Mouse (Mus musculus) right cerebral cortex, postnatal 14 days (tissue): Measurements from ENCODE around the gene Trappc6b.
A peak's percentile ranks its signal among the peaks of the same experiment; 100 is the strongest.

Source experiments
- DNase-seq: peaks from one replicate; pipeline ENCODE4 v3.0.0; 2022

Gene Trappc6b

GRCm38 (mm10) chr12:59053976-59054375 lies 7.3 kb downstream of the Trappc6b start:
- DNase-seq = no peak

GRCm38 (mm10) chr12:59053166-59053565 lies 8.1 kb downstream of the Trappc6b start:
- no peak for DNase-seq

GRCm38 (mm10) chr12:59052470-59052869 lies 8.8 kb downstream of the Trappc6b start:
- DNase-seq = no peak

- no peak for DNase-seq
Observed at GRCm38 (mm10) chr12:59040851-59041250, 20.4 kb downstream of the Trappc6b start.

GRCm38 (mm10) chr12:59039971-59040844 lies 21.1 kb downstream of the Trappc6b start:
- no peak for DNase-seq

- no peak for DNase-seq
Observed at GRCm38 (mm10) chr12:59039162-59039970, 21.9 kb downstream of the Trappc6b start.

GRCm38 (mm10) chr12:59032101-59032500 lies 29.2 kb downstream of the Trappc6b start:
- DNase-seq = no peak

- no peak for DNase-seq
Observed at GRCm38 (mm10) chr12:59021306-59021705, 40.0 kb downstream of the Trappc6b start.

GRCm38 (mm10) chr12:59019891-59020290 lies 41.4 kb downstream of the Trappc6b start:
- DNase-seq = no peak

- DNase-seq = no peak
Observed at GRCm38 (mm10) chr12:59017970-59018369, 43.3 kb downstream of the Trappc6b start.

GRCm38 (mm10) chr12:59013234-59013633 lies 48.0 kb downstream of the Trappc6b start, which contains the start of gene Gemin2:
Gemin2 (plus strand) TSS chr12:59013393.
- DNase-seq = peak; percentile 87

- DNase-seq = no peak
Observed at GRCm38 (mm10) chr12:59012710-59013091, 48.6 kb downstream of the Trappc6b start.

- DNase-seq = peak; percentile 97
Observed at GRCm38 (mm10) chr12:59011844-59012709, 49.2 kb downstream of the Trappc6b start, which contains the start of gene Sec23a. Sec23a (minus strand) TSS chr12:59012017.

- DNase-seq = no peak
Observed at GRCm38 (mm10) chr12:59011275-59011843, 49.9 kb downstream of the Trappc6b start.

- peak; percentile 13 for DNase-seq
Observed at GRCm38 (mm10) chr12:59010482-59010881, 50.8 kb downstream of the Trappc6b start.
